Mouse (Mus musculus): ENCODE measurements around the gene Hbq1b.

Hbq1b gene

DNA sequence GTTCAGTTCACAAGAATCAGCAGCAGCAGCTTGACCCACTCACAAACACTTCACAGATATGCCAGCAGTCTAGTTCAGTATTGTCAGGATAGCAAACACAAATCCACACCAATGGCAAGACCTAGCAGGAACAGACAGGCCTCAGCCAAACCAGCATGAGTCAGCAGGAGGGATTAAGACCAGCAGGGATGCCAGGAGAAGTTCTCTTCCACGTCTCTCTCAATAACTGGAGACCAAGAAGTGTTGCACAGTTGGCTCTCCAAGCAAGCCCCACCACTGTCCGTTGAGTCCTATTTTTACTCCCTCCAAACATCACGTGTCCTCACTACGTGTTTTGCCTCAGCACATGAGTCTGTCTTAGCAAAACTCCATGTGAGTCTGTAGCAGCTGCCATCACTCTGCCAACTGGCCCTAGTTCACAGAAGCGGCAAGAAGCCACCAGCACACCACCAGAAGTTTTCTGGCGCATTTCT is 49.7 kb downstream of the Hbq1b start:
- in situ Hi-C loops (cut with MboI; ENCODE audit: low pct_unique_long_range_greater_than_20kb in 1 of 2, low sequenced_read_pairs in 2 of 2, unreplicated experiment in 1 of 2) = no loop called here

Data from mouse embryonic stem cell (cell line).